Mouse (Mus musculus): ENCODE data around the gene Zbtb40. TPM values are rescaled to one million over a fixed set of nuclear protein-coding genes. Genes with fewer than 3 reads are reported as not detected.
A peak's percentile ranks its signal among the peaks of the same experiment; 100 is the strongest.

Zbtb40 gene
- 6.2 and 6.8 TPM in 2 replicates for total RNA-seq (2014; rRNA removed)
- 0.58 and 0.87 TPM in 2 replicates for polyA plus RNA-seq (2015; fragmentation: Nextera tagmentation; extraction: Ambion mirVana)

DNA sequence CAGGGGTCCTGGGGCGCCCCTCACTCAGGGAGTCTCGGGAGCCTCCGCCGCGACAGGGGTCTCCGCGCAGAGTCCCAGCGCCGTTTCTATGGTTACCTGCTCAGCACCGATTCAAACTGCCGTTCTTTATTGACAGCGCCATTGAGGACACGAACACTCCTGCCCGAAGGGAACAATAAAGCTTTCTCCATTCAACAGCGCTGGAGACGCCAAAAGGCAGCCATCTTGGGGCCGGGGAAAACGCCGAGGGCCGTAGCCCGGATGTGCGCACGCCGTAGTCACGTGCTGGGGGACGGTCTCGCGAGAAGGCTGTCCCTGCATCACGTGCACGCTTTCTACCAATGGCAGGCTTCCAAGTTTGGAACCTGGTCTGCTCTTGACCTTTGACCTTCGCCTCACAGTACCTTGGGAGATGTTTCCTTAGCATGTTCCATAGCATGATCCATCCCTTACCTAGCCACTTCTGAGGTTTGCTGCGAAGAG is at the start of gene Zbtb40:
TSS of gene Zbtb40 (minus strand) at position 252 of the 483 bp plus-strand sequence.
- Histone ChIP-seq H3K9me3 (ENCODE audit: low read length) (no peaks in the 10 kb centered on the region), H3K4me1 (ENCODE audit: insufficient read depth) (peaks cover 19% of the 10 kb centered on the region), H3K27ac (ENCODE audit: low read depth, low read length) (peak within 1 kb of the TSS; percentile 79), H3K9ac (peak within 1 kb of the TSS; percentile 60), H3K36me3 (ENCODE audit: insufficient read depth) (no peaks in the 10 kb centered on the region), H3K27me3 (ENCODE audit: insufficient read depth, low read length) (peaks cover 26% of the 10 kb centered on the region), H3K4me2 (ENCODE audit: low read depth) (peak within 1 kb of the TSS; percentile 79), H3K4me3 (ENCODE audit: low read depth, low read length) (peak within 1 kb of the TSS; percentile 91)
- TF ChIP-seq CTCF (IDR thresholded peaks at IDR 0.05; ENCODE audit: low read depth): no peak; the same call in 1 of the 2 replicates
- ATAC-seq: peak; percentile 97
- peak; percentile 99 for DNase-seq
- WGBS: 1% methylated on average over 32 of the region's 32 CpGs

DNA sequence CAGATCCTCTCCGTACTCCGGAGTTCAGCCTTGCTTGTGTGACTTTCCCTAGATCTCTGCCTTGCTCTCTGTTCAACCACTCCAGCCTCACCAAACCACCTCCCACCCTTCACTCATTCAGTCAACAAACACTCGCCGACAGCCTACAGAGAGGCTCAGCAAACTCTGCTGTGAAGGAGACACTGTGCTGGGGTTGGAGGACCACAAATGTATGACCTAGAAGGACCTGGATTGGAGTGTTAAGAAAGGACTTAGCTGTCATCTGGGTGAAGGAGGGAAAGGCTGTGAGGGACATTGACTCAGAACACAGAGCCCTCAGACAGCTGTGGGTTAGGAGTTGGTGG is 49.4 kb upstream of the Zbtb40 start:
- H3K4me3 ChIP-seq (ENCODE audit: low read depth, low read length): no peak overlapping the region
- no peak overlapping the region for H3K4me2 ChIP-seq (ENCODE audit: low read depth)
- DNase-seq: no peak
- 77% methylated on average over 4 of the region's 4 CpGs for WGBS
- TF ChIP-seq CTCF (IDR thresholded peaks at IDR 0.05; ENCODE audit: low read depth): no peak
- no peaks in the 10 kb centered on the region for H3K27me3 ChIP-seq (ENCODE audit: insufficient read depth, low read length)
- no peak for ATAC-seq
- no peaks in the 10 kb centered on the region for H3K9me3 ChIP-seq (ENCODE audit: low read length)
- H3K27ac ChIP-seq (ENCODE audit: low read depth, low read length): no peak overlapping the region
- no peaks in the 10 kb centered on the region for H3K4me1 ChIP-seq (ENCODE audit: insufficient read depth)
- no peak overlapping the region for H3K9ac ChIP-seq
- no peaks in the 10 kb centered on the region for H3K36me3 ChIP-seq (ENCODE audit: insufficient read depth)

DNA sequence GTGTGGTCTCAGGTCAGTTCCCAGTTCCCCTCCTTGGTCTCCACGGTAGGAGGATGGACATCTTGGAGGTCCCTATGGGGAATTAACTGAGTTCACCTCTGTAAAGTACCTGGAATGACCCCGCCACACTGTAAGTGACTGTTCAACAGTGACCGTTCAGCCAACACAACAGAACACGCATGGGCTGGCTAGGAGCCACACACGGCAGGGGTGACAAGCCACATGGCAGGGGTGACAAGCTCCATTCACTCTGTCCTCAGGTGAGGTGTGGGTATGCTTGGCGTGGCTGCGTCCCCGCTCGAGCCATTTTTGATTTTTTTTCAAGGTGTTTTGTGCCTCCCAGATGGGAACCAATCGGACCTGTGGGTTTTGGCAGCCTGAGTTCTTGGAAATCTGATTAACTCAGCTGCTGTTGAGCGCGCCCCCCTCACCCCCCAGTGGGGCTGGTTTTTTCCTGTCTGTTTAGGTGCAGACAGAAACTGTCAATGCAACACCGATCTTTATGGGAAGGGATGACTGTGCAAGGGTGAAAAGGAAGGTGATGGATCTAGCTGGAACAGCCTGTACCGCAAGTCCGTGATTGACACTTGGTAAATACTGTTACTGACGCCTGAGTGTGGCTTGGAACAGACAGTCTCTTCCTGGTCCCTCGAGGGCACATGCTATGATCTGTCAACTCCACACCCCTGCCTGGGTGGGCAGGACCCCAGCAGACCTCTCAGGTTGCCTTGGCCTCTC is 48.8 kb upstream of the Zbtb40 start:
- no peaks in the 10 kb centered on the region for H3K36me3 ChIP-seq (ENCODE audit: insufficient read depth)
- no peak for TF ChIP-seq CTCF (IDR thresholded peaks at IDR 0.05; ENCODE audit: low read depth)
- no peak overlapping the region for H3K9ac ChIP-seq
- WGBS: 79% methylated on average over 17 of the region's 17 CpGs
- H3K4me3 ChIP-seq (ENCODE audit: low read depth, low read length): no peak overlapping the region
- no peaks in the 10 kb centered on the region for H3K9me3 ChIP-seq (ENCODE audit: low read length)
- ATAC-seq: no peak
- no peaks in the 10 kb centered on the region for H3K27me3 ChIP-seq (ENCODE audit: insufficient read depth, low read length)
- no peak overlapping the region for H3K4me2 ChIP-seq (ENCODE audit: low read depth)
- H3K4me1 ChIP-seq (ENCODE audit: insufficient read depth): no peaks in the 10 kb centered on the region
- DNase-seq: no peak
- H3K27ac ChIP-seq (ENCODE audit: low read depth, low read length): no peak overlapping the region

DNA sequence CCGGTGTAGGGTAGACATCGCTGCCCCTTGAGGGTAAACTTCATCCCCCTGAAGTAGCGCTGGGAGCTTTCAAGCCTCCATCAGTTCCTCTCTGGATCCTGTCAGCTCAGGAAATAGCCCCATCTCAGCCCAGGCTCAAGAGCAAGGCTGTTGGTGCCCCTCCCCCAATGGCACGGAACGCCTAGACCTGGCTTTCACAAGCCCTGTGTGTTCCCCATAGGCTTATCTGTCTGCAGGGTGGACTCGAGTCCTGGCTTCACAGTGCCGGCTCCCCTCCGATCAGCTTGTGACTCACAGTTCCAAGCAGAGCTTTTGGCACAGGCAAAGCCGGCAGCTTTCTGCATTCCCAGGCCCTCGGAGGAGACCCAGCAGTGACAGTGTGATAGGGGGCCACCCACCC is 47.8 kb upstream of the Zbtb40 start:
- no peak overlapping the region for H3K27ac ChIP-seq (ENCODE audit: low read depth, low read length)
- no peaks in the 10 kb centered on the region for H3K9me3 ChIP-seq (ENCODE audit: low read length)
- WGBS: 64% methylated on average over 10 of the region's 10 CpGs
- no peak for DNase-seq
- H3K4me1 ChIP-seq (ENCODE audit: insufficient read depth): no peaks in the 10 kb centered on the region
- no peak for TF ChIP-seq CTCF (IDR thresholded peaks at IDR 0.05; ENCODE audit: low read depth)
- no peak overlapping the region for H3K4me3 ChIP-seq (ENCODE audit: low read depth, low read length)
- no peak for ATAC-seq
- H3K4me2 ChIP-seq (ENCODE audit: low read depth): no peak overlapping the region
- H3K36me3 ChIP-seq (ENCODE audit: insufficient read depth): no peaks in the 10 kb centered on the region
- H3K27me3 ChIP-seq (ENCODE audit: insufficient read depth, low read length): no peaks in the 10 kb centered on the region
- no peak overlapping the region for H3K9ac ChIP-seq

DNA sequence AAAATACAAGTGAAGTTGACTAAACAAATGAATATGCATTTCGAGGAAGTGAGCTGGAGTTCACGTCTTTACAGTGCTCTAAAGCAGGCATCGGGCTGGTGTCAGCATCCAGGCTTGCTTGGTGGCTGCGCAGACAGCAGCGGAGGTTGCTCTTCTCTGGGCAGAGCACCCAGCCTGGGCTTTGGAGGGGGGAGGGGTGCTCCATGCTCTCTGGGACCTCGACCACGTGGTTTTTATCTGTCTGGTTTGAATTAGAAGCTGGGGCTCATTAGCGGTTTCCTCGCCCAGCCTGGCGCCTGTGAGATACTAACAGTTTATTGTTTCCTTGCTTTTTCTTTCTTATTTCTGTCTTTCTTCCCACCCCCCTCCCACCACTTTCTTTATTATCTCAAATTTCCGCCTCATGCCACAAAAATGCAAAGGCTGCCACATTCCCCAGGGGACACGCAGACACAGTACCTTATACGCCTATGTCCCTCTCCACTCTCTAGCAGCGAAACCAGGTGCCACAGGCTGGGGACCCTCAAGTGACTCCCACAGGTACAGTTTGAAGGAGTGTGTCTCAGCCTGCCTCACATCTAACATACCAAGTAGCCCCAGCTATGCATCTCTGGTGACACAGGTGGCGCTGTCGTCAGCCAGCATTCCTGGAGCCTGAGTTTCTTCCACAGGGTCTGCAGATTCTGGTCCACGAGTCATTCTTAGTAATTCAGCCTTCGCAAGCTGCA is 36.6 kb upstream of the Zbtb40 start:
- TF ChIP-seq CTCF (IDR thresholded peaks at IDR 0.05; ENCODE audit: low read depth): peak; percentile 60
- no peak overlapping the region for H3K4me3 ChIP-seq (ENCODE audit: low read depth, low read length)
- H3K4me2 ChIP-seq (ENCODE audit: low read depth): no peak overlapping the region
- no peak overlapping the region for H3K9ac ChIP-seq
- no peaks in the 10 kb centered on the region for H3K9me3 ChIP-seq (ENCODE audit: low read length)
- ATAC-seq (no peak), DNase-seq (peak; percentile 38)
- WGBS: 35% methylated on average over 18 of the region's 18 CpGs
- no peaks in the 10 kb centered on the region for H3K4me1 ChIP-seq (ENCODE audit: insufficient read depth)
- no peak overlapping the region for H3K27ac ChIP-seq (ENCODE audit: low read depth, low read length)
- H3K36me3 ChIP-seq (ENCODE audit: insufficient read depth): no peaks in the 10 kb centered on the region
- no peaks in the 10 kb centered on the region for H3K27me3 ChIP-seq (ENCODE audit: insufficient read depth, low read length)

DNA sequence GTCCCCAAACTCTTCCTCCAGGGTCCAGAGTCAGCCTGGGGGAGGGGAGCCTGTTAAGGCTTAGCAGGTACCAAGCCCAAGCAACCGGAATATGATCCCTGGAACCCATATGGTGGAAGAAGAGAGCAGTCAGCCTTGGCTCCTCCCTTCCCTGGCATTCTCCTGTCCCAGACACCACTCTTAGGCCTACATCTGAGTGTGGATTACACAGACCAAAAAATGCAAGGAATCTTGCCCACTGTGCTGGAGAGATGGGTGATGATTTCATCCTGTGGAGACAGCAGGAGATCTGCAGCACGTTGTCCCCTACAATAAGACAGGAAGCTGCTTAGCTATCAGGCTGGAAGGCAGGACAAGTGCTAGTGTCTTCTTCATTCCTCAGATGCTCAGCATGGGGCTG is 34.3 kb upstream of the Zbtb40 start:
- DNase-seq: no peak
- H3K27me3 ChIP-seq (ENCODE audit: insufficient read depth, low read length): no peaks in the 10 kb centered on the region
- H3K4me1 ChIP-seq (ENCODE audit: insufficient read depth): no peaks in the 10 kb centered on the region
- H3K4me3 ChIP-seq (ENCODE audit: low read depth, low read length): no peak overlapping the region
- H3K36me3 ChIP-seq (ENCODE audit: insufficient read depth): no peaks in the 10 kb centered on the region
- H3K9ac ChIP-seq: no peak overlapping the region
- no peak for TF ChIP-seq CTCF (IDR thresholded peaks at IDR 0.05; ENCODE audit: low read depth)
- H3K27ac ChIP-seq (ENCODE audit: low read depth, low read length): no peak overlapping the region
- H3K4me2 ChIP-seq (ENCODE audit: low read depth): no peak overlapping the region
- no peak for ATAC-seq
- WGBS: 61% methylated on average over 2 of the region's 2 CpGs
- no peaks in the 10 kb centered on the region for H3K9me3 ChIP-seq (ENCODE audit: low read length)

DNA sequence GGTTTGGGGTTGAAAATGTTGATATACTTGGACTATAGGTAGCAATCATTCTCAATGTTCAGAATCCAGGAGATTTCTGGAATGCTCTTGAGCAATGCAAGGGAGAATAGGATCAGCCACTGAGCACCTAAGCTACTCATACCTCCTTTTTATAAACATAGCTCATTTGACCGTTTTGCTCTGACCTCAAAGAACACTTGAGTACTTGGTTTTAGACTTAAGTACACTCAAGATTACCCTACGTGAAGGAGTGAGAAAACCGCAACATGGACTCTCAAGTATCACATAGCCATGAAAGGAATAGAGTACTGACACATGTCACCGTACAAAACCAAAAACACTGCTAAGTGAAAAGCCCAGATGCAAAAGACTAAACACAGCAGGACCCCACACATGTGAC is 32.8 kb upstream of the Zbtb40 start:
- H3K9ac ChIP-seq: no peak overlapping the region
- H3K27ac ChIP-seq (ENCODE audit: low read depth, low read length): no peak overlapping the region
- TF ChIP-seq CTCF (IDR thresholded peaks at IDR 0.05; ENCODE audit: low read depth): no peak
- no peaks in the 10 kb centered on the region for H3K9me3 ChIP-seq (ENCODE audit: low read length)
- no peak overlapping the region for H3K4me2 ChIP-seq (ENCODE audit: low read depth)
- DNase-seq: no peak
- 88% methylated on average over 4 of the region's 4 CpGs for WGBS
- no peak overlapping the region for H3K4me3 ChIP-seq (ENCODE audit: low read depth, low read length)
- H3K36me3 ChIP-seq (ENCODE audit: insufficient read depth): no peaks in the 10 kb centered on the region
- H3K27me3 ChIP-seq (ENCODE audit: insufficient read depth, low read length): no peaks in the 10 kb centered on the region
- H3K4me1 ChIP-seq (ENCODE audit: insufficient read depth): no peaks in the 10 kb centered on the region
- no peak for ATAC-seq

Data from forebrain, postnatal 0 days (tissue).